Mouse (Mus musculus): ENCODE data around the gene Lgals3.

Lgals3 gene

DNA sequence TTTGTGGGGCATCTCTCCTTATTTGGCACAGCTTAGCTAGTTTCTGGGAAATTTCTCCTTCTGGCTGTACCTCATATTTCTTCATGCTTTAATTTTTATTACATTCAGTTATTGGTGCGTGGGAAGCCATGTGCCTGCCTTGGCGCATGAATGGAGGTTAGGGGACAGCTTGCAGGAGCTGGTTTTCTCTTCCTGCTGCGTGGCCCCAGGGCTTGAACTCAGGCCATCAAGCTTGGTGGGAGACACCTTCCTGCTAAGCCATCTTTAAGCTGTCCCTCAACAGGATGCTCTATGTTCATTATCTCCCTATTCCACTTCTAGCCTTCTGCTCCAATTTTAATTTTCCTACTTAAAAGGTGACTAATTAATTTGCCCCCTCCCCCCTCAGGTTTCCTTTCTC lies 3.2 kb downstream of the Lgals3 start:
- no peak for DNase-seq

- DNase-seq = no peak
These were observed 4.1 kb downstream of the Lgals3 start for GRCm38 (mm10) chr14:47371689-47372088.

DNA sequence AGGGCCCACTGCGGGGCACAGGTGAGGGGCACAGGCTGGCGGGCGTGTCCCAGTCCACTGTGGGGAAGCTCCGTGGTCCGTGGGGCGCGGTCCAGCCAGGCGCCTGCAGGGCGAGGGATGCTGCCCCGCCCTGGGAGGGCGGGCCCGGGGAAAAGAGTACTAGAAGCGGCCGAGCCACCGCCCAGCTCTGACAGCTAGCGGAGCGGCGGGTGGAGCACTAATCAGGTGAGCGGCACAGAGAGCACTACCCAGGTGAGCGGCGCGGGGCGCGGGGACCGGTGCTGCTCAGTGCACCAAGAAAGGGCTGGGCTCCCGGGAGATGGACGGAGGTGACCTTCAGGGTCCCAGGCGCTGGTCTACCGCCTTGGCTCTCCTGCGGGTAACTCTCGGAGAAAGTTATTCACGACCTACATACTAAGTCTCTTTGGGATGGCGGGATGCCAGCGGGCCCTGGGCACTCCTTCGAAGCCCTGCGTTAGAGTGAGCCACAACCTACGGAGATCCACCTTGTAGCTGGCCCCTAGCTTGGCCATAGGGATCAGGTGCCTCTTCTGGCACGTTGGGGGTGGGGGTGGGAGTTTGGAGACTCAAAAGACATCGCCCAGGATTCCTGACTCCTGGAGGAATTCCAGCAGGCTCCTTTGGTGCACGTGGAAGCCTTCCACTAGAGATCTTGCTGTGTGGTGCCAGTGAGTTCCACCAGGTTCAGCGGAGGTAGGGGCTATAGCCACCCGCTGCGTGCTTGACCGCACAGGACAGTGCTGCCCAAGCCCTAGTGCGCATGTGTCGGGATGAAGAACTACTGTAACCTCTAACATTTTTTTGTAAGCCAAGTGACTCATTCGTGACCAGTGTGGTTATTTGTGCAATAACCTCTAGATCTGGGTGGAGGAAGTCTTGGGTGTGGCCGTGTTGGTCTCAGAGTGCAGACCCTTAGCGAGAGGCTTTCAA lies 6.5 kb downstream of the Lgals3 start:
- DNase-seq = peak in 1 of 2 experiments; percentile 20

DNA sequence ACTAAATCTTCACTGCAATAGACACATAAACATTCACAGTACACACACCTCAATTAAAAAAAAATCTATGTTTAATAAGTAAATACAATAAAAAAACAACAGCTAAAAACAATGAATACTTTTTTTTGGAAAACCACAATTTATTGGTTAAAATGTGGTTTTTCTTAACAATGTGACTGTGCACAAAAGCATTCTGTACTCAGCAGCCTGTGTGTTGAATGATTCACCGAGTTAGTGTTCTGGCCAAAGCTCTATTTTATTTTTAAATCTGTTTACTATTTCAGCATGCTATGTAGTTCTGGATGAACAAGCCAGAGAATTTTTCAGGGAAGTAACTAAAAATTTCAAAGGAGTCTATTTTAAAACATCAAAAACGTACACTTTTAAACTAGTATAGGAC lies 9.0 kb downstream of the Lgals3 start:
- no peak for DNase-seq

GRCm38 (mm10) chr14:47378336-47378735 lies 10.8 kb downstream of the Lgals3 start:
- DNase-seq = no peak

DNA sequence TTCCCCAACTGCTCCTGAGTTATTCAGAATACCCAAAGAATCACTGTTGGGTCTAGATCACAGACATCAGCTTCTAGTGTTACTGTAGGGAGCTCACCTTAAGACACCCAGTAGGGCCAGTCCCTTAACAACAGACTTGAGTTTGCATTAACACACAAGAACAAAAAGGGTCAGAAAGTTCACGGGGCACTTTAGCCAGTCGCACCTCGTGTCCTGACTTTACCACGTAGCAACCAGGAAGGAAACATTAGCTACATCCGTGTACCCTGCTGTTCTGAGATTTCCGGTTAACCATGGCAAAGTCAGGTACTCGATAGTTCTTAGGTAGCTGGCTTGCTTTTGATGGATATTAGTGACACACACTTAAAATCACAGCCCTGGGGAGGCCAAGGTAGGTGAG lies 16.4 kb downstream of the Lgals3 start:
- no peak for DNase-seq

- no peak for DNase-seq
These were observed 17.1 kb downstream of the Lgals3 start for GRCm38 (mm10) chr14:47384653-47385052.

- DNase-seq = no peak
These were observed 18.6 kb downstream of the Lgals3 start for GRCm38 (mm10) chr14:47386125-47386524.

DNA sequence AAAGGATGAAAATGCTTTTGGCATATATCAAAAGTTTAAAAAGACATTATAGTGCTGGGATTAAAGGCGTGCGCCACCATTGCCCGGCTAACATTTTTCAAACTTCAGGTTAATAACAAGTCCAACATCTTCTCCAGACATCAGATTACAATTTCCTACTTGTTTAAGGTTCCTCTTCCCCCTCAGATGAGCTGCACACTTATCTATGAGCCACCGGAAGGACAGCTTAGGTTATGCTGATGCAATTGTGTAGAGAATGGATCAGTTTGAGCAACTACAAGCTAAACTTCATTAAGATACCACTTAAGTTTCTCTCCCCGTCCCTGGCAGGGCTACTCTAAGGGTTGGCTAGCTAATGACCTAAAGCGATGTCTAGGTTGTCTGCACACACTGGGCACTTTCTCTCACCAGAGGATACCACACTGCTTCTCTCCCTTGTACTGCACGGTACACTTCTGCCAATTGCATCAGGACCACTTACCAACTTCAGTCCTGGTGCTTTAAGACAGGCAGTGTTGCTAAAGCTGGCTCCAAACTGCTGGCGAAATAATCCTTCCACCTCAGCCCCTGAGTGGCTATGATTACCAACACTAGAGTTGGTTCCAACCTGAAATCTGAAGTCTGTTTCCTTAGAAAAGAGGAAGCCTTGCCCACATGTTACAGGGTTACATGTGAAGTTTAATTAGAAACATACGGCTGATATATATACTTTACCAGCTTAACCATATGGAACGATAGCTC lies 26.0 kb downstream of the Lgals3 start:
- DNase-seq = no peak

GRCm38 (mm10) chr14:47395007-47395406 lies 27.5 kb downstream of the Lgals3 start:
- DNase-seq = no peak

- no peak for DNase-seq
These were observed 28.0 kb downstream of the Lgals3 start for GRCm38 (mm10) chr14:47395462-47396026.

DNA sequence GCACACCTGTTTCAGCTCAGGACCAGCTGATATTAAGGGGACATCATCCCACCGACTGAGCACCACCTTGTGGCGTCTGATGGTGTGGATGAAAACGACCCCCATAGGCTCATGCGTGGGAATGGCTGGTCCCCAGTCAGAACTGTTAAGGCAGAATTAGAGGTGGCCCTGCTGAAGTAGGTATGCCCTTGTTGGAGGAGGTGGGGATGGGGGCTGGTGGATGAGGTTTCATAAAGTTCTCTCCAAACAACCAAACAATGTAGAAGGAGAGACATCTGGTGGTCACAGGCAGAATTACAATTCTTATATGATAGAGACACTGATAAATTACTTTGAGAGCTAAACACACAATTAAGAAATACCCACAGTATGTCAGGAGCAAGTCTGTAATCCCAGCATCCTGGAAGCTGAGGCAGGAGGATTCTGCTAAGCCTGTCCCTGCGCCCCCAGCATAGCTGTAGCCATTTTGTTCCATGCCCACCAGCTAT lies 28.7 kb downstream of the Lgals3 start:
- peak in 1 of 2 experiments; percentile 20 for DNase-seq

DNA sequence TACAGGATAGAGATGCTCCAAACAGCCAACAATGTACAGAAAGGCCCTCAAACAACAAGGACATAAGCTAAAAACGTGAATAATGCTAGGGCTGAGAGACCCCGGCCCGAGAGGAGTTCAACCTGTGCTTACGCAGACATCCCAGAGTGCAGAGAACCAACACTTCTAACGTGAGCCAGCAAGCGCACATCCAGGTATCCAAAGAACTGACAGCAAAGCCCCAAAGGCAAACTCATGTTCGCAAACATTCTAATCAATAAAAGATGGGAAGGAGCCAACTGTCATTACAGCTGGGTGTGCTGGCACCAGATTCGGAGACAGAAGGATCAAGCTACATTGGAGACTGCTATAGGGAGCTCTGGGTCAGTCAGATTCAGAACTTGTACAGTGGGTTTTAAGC lies 35.2 kb downstream of the Lgals3 start:
- no peak for DNase-seq

DNA sequence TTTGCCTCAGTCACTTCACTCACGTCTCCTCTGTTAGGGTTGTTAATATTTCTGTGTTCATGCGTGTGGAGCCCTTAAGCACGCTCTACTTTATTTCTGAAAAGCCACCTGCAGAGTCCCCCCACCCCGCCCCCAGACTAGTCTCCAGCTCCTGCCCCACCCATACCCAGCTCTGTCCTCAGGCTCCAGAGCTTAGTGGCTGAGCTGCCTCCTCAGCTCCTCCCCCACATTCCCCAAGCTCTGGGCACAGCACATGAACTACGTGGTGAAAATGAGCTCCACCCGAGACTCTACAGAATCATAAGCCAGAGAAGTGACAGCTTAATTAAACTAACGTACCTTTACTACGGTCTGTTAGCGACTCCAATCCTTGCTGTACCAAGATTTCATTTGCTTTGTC lies 38.4 kb downstream of the Lgals3 start:
- DNase-seq = no peak

GRCm38 (mm10) chr14:47417346-47417745 lies 49.8 kb downstream of the Lgals3 start:
- DNase-seq = no peak

DNA sequence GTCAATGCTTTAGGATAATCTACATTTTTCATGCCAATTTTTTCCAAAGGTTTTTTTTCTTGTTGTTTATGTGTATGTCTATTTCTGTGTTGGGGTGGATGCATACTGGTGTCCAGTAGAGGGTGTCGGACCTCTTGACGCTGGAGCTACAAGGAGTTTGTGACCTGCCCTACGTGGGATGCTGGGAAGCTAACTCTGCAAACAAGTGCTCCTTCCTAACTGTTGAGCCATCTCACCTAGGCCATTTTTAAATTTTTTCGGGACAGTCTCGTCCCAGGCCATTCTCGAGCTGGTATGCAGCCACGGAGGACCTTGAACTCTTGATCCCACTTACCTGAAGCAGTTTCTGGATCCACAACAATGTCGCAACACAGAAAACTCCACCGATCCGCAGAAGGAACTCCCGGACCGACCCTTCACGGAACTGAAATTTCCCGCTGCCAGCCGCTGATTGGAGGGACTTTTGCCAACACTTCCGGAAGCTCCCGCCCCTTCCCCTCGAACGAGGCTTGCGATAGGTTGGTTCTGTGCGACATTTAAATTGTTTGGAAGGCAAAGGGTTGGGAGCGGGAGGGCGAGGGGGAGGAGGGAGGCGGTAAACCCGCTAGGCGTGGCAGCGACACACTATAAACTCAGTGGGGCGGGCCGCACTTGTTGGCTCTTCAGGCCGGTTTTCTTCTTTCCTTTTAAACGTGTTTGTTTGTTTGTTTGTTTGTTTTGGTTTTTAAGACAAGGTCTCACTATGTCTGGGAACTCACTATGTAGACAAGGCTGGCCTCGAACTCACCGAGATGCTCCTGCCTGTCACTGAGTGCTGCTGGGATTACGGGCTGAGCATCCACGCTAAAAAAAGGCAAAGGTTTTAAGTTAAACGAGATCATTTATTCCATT lies 50.5 kb downstream of the Lgals3 start, which contains the start of gene Dlgap5:
Gene Dlgap5 (minus strand): TSS at position 633 of the 891 bp plus-strand sequence.
- peak; percentile 87 to 91 for DNase-seq

DNA sequence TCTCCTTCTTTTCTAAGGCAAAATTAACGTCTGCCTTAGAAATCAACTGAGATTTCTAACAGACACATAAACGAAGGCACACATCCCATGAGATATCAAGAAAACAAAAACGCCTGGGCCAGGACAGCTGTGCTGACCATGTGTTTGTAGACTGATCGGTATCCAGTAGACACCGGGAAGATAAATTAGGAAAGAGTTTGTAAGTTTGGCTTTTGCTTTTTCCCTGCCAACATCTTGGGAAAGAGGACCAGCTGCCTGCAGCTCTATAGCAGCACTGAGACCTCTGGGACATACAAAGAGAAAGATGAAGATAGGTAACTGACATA lies 51.1 kb downstream of the Lgals3 start:
- DNase-seq = no peak

DNA sequence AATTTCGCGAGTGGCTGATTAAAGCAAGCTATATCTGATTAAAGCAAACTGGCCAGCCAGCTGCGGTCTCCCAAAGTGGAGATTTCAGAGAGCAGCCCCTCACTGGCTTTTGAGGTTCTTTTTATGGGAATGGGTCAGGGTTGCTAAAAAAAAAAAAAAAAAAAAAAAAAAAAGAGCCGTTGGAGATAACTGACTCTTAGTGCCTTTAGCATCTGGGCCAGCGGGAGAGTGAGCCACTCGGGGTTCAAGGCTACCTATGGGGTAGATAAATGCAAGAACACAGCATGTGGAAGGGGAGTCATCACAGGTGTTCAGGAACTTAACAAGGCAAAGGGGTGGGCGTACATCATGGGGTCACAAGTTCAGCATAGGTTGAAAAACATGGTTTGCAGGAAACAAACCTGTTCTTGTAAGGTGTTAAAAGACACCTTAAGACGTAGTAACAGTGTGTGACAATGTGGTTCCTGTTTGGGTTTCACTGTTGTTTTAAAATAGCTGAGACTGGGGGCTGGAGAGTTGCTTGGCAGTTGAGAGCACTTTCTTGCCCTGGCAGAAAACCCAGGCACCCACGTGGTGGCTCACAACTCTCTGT lies 51.6 kb downstream of the Lgals3 start:
- no peak for DNase-seq

DNA sequence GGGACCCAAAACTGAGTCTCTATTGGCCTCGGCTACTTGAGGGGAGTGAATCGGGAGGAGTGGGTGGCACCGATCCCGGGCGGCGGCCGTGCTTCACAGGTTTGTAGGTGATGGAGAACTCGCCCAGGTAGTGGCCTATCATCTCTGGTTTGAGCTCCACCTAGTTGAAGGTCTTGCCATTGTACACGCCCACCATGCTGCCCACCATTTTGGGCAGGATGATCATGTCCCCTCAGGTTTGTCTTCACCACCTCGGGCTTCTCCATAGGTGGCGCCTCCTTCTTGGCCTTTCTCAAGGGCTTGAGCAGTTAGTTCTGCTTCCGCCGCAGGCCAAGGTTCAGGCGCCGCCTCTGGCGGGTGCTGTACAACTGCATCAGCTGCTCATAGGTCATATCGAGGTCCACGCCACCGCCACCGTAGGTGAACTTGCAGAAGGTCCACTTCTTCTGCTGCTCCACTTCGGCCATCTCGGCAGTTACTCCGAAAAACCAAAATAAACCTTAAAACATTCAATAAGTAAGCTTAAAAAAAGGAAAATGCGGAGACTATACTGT lies 52.2 kb downstream of the Lgals3 start:
- DNase-seq = no peak

DNA sequence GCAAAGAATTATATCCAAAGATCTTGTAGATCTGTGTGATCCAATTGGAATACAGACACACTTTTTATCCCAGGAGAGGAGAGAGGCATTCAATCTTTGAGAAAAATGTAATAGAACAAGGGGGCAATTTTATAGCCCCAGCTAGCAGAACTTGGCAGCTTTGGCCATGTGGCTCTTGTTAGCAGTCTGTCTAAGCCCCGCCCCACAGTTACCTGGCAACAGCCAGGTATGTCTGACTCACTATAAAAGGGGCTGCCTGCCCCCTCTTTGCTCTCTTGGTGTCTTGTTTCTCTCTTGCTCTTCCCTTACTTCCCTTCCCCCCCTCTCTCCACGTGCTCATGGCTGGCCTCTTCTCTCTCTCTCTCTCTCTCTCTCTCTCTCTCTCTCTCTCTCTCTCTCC lies 54.1 kb downstream of the Lgals3 start:
- no peak for DNase-seq

DNA sequence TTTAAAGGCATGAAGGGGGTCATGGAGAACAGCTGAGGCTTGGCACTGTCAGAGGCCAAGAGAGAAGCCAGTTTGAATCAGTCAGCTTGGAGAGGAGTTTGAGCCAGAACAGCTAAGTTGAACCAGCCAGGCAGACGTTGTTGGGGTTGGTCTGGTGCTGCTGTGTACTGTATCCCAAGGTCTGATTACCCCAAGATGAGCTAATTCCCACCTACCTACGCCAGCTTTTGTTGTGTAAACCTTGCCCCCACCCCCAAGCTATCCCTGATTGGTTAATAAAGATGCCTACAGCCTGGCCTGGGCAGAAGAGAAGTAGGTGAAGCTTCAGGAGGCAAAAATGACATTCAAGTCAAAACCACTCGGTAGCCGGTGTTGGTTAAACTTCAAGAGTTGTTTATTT lies 54.9 kb downstream of the Lgals3 start:
- no peak for DNase-seq

DNA sequence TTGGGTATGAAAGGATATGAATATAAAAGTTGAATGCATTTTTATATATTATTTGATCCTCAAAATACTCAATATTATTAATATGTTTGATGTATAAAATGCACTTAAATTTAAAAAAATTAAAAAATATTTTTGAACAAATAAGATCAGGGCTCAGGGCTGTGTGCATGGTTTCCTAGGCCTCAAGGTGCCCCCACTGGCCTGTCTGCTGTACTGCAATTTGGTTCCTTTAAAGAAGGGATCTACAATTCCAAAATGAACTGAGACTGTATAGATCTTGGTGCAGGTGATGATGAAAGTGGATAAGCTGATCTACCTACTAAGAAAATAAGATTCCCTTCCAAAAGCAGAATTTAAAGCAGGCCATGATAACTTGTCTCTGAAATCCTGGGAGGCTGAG lies 65.4 kb downstream of the Lgals3 start:
- no peak for DNase-seq

Measured in cerebellum, postnatal 36 days (tissue).